Mouse (Mus musculus) olfactory bulb, adult 2 months (tissue): ENCODE results near the gene Sema5a.

Experiments
- CTCF ChIP-seq: fragments of 200-500 bp; IDR thresholded peaks from 2 replicates; pipeline ENCODE4 v1.5.1; 2012; ENCODE audit warnings: low read depth, mild to moderate bottlenecking, low read length, moderate library complexity; ENCODE audit not compliant: insufficient read depth
- POLR2A ChIP-seq: fragments of 200-500 bp; IDR thresholded peaks from 2 replicates; pipeline ENCODE4 v1.6.1; 2012; ENCODE audit warnings: mild to moderate bottlenecking, low read depth, low read length, moderate library complexity; ENCODE audit not compliant: insufficient read depth

DNA sequence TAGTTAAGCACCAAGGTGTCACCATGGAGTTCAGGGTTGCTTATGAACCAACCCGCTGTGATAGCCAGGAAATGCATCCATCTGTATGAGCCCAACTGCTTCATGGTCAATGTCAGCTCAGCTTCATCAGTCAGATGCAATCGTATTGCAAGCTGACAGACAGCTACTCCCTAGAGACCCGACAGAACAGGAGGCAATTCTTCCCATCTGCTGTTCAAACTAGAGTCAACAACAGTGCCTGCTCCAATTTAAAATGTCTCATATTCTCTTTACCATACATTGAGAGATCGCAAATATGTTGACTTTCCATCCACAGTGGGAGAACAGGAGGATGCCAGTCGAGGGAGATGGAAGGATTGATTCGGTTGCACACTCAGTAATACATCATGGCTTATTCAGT, 329.7 kb downstream of the Sema5a start:
- TF ChIP-seq CTCF (no peak), POLR2A (no peak)
